Mouse (Mus musculus): ENCODE data around the gene 1810049J17Rik.

1810049J17Rik gene

DNA sequence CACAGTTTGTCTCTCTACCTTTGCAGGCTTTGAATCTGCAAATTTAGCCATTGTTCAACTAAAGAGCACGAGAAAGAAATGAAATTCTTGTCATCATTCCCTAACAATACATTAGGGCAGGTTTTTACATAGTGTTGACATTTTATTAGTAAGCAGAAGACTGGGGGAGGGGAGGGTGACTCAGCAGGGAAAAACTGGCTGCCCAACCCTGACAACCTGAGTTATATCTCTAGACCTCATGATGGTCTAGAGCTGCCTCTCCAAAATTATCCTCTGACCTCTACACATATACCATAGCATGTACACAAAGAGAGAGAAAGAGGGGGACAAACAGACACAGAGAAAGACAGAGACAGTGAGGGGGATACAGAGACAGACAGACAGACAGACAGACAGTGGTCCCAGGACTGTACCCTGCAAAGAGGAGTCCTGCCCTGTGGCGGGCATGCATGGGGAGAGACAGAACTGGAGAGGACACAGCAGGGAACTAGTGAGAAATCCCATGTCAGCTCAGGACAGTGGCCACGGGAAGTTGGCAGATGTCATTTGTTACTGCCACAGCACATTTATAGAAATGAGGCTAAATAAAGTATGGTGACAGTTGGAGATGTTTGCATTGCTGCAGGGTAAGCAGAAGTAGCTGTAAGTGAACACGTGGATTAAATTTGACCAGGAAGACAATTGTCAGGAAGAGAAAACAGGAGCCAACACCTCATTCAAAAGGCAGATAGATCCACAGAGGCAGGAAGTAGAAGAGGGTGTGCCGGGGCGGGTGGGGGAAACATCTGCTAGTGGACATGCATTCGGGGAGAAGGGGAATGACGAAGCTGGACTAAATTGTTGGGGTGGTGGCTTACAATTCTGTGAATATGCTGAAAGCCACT, 15.3 kb downstream of the 1810049J17Rik start:
- peak; percentile 27 for DNase-seq

DNA sequence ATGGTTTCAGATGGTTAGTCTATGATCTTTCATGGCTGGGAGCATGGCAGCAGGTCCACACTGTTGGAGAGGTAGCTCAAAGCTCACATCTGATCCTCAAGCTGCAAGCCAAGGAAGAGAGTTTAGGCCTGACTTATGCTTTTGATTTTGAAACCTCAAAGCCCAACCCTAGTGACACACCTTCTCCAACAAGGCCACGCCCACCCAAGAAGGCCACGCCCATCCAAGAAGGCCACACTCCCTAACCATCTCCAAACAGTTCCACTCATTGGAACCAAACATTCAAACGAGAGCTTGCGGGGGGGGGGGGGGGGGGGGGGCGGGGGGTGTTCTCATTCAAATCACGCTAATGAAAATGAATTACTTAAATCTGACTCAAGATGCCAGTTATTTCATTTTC, 19.9 kb downstream of the 1810049J17Rik start:
- DNase-seq: no peak

DNA sequence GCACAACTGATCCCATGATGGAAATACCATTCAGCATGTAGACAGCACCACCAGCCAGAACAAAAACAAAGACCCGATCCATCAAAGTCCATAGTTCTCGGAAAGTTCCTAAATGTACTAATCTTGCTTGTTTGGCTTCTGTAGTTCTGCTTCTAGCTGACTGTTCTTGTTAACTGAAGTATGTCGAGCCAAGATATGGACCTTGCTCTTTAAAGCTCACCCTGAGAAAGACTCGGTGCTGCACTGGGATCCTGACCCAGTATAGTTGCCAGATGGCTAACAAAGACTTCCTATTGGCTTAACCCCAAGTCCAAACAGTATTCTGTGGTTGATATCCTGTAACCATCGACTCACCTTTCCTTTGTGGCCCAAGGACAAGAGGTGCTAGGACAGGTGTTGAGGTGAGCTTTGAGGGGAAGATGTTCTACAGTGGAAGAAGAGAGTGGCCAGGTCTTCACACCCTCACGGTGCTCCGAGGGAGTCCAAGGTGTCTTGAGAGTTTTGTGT, 23.4 kb downstream of the 1810049J17Rik start:
- no peak for DNase-seq

DNA sequence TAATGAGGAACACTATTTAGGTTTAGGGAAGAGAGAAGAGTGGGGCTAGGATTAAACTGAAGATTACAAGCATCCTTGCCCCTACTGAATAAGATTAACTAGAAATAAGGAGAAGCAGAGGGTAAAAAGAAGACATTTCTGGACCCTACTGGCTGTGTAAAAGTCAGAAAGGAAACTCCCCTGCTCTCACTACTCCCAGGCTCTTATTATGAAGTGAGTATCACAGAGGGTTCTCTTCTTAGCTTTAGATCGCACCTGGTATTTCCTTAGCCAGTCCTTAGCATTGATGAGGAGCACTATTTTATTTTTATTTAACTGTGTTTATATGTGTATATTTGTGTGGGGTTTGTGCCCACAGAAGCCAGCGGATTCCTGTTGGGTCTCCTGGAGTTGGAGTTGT, 25.5 kb downstream of the 1810049J17Rik start:
- no peak for DNase-seq

DNA sequence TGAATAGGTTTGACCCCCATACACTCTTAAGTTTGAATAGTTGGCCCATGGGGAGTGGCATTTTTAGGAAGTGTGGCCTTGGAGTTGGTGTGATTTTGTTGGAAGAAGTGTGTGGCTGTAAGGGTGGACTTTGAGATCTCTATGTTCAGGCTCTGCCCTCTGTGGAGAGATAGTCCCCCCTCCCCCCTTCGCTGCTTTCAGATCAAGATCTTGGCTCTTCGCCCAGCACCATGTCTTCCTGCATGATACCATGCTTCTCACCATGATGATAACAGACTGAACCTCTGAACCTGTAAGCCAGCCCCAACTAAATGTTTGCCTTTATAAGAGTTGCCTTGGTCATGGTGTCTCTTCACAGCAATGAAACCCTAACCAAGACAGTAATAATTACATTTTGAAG, 29.9 kb downstream of the 1810049J17Rik start:
- DNase-seq: no peak

DNA sequence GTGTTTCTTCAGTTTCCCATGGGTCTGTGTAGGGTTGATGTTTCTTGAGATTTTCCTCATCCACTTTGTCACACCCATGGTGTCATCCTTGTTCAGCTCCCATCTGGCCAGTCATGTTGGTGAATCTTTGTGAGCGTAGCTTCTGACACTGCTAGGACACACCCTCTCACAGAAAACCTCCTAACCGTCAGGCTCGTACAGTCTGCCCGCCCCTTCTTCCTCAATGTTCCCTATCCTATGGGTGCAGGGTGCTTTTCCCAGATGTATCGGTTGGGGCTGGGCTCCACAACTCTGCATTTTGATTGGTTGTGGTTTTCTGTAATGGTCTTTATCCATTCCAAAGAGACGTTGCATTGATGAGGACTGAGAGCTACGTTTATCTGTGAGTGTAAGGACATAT, 31.4 kb downstream of the 1810049J17Rik start:
- DNase-seq: no peak

DNA sequence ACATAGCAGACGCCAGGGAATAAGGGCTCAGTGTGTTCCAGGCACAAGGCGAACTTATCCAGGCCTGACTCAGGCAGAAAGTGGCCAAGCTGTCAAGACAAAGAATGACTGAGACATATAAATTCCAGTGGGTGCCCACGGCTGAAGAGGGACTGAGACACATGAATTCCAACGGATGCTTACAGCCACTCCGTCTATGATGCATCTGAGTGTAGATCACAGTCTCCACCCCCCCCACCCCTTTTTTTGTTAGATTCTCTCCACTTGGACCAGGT, 36.2 kb downstream of the 1810049J17Rik start:
- no peak for DNase-seq

DNA sequence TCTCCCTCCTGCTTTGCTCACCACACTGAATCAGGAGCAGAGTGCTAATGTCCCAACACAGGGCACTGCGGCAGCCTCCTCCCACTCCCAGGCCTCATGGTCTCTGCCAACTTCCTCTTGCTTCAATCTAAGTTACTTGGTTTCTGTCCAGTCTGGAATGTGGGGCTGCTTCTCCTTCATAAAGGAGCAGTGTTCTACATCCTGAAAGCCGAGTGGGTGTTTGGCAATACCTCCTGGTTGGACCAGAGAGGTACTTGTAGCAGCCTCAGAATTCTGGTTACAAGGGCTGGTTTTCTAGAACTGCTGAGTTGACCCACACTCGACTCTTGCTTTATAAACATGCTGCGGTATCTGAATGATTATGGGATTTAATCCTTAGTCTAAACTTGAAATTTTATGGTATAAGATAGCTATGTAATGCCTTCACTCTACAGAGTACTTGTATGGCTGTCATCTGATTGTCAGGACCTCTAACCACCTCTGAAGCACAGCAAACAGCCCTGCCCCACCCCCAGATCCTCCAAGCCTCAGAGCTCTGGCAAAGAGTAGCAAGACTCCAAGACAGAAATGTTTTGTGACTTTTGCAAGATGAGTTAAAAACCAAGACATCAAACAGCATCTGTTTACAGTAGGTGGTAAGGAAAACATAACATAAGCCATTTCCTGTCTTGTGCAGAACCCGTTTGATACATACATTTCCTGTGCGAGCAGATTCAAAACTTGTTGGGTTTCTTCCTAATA, 36.7 kb downstream of the 1810049J17Rik start:
- DNase-seq: peak; percentile 61

DNA sequence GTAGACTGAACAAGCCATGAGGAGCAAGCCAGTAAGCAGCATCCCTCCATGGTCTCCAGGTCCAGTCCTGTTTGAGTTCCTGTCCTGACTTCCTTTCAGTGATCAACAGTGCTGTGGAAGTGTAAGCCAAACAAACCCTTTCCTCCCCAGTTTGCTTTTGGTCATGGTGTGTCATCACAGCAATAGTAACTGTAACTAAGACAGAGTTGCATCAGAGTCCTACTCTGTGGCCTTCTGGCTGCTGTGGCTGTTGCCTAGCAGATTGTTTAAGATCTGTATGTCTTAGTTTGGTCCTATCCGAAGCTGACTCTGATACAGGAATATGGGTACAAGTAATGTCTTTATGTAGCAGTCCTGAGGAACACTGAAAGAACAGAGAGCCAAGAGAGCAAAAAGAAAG, 41.9 kb downstream of the 1810049J17Rik start:
- DNase-seq: no peak

DNA sequence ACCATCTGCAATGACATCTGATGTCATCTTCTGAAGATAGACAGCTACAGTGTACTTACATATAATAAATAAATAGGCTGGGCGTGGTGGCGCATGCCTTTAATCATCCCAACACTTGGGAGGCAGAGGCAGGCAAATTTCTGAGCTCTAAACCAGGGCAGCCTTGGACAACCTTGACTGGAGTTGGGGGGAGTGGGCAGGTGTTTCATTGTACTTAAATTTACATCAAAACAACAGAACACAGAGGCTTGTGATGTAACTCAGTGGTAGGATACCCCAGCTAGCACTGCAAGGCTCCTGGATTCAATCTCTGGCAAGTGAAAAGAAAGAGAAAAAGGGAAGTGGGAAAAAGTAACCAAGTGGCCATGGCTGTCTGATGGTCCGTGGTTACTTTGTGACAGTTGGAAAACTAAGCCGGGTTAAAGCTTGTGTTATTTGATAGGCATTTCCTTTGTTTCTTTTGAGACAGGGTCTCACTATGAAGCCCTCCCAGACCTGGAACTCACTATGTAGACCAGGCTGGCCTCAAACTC, 46.5 kb downstream of the 1810049J17Rik start:
- DNase-seq: no peak

DNA sequence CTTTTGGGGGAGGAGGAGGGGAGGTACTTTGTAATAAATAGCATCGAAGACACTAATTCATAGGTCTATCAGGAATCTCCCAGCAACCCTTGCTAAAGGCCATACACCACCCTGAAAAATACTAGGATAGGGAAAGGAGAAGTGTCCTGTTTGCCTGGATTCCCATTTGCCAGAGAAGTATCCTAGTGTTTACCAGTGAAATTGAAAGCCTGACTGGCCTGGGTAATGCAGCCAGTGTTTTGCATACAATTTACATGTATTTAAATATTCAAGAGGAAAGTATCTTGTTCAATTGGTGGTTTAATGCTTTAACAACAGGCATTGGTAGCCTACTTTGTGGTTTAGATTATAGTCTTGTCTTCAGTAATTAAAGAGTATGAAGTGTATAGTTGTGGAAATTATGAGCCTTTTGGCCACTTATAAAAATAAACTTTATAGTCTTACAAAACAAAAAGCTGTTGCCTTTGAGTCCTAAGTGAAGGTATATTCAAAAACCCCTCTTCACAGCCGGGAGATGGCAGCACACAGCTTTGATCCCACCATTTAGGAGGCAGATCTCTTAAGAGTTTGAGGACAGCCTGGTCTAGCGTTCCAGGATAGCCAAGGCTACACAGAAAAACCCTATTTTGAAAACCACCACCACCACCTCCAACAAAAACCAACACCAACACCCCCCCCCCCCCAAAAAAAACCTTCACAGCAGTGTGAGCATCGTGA, 47.5 kb downstream of the 1810049J17Rik start:
- DNase-seq: no peak

DNA sequence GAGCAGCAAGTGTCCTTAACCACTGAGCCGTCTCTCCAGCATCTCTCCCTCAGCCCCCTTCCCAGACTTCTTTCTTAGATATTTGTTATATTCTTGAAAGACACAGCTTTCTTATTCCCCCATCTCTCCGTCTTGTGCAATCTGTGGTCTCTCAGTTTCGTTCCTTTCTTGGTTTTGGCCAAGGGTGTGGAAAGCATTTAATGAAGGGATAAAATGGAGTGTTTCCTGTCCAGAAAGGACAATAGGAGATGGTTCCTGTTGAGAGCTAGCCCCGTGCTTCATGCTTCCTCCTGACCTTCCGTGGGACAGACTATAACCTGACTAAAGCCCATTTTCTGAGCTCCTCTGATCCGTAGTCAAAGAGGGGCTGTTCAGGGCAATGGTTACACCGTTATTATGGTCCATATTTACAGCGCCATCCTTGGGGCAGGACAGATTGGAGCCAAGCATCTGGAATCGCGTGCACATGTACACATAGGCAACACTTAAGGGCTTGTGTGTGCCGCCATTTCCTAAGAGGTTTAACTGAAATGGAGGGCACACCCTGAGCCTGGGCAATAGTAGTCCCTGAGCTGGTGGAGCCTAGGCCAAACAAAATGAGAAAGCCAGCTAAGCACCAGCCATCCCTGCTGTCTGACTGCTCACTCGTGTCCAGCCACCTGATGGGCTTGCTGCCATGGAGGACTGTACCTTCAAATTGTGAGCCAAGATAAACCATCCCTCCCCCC, 48.2 kb downstream of the 1810049J17Rik start:
- DNase-seq: no peak

Measured in lung, postnatal 10 days (tissue).